Mouse (Mus musculus) forebrain, postnatal 0 days (tissue): ENCODE results near the gene Fa2h. TPM values are rescaled to one million over a fixed set of nuclear protein-coding genes. Genes with fewer than 3 reads are reported as not detected.

Experiments
- ATAC-seq: fragments of 200-750 bp; cut with Nextera tagmentation; 2 replicates; pipeline ENCODE4 v1.8.0; 2017; ENCODE audit warnings: mild to moderate bottlenecking, moderate library complexity
- DNase-seq: peaks from one replicate; pipeline ENCODE4 v3.0.0-alpha.2; 2015
- H3K27ac ChIP-seq: fragments of 300-500 bp; sonication (generic); 2 replicates; pipeline ENCODE4 v1.5.1; 2014; ENCODE audit warnings: low read depth, mild to moderate bottlenecking, antibody characterized with exemption, low read length, moderate library complexity, mixed read lengths
- H3K27me3 ChIP-seq: fragments of 300-500 bp; sonication (generic); 2 replicates; pipeline ENCODE4 v1.6.1; 2014; ENCODE audit warnings: mild to moderate bottlenecking, low read length, mixed read lengths; ENCODE audit not compliant: insufficient read depth
- H3K36me3 ChIP-seq: fragments of 300-500 bp; sonication (generic); 2 replicates; pipeline ENCODE4 v1.6.1; 2014; ENCODE audit warnings: mild to moderate bottlenecking, moderate library complexity; ENCODE audit not compliant: insufficient read depth
- H3K4me1 ChIP-seq: fragments of 300-500 bp; sonication (generic); 2 replicates; pipeline ENCODE4 v1.6.1; 2014; ENCODE audit warnings: antibody characterized with exemption; ENCODE audit not compliant: insufficient read depth
- H3K4me2 ChIP-seq: fragments of 300-500 bp; sonication (generic); 2 replicates; pipeline ENCODE4 v1.6.1; 2014; ENCODE audit warnings: low read depth, mild to moderate bottlenecking, moderate library complexity
- H3K4me3 ChIP-seq: fragments of 300-500 bp; sonication (generic); 2 replicates; pipeline ENCODE4 v1.5.1; 2014; ENCODE audit warnings: low read depth, low read length, mixed read lengths
- H3K9ac ChIP-seq: fragments of 300-500 bp; sonication (generic); 2 replicates; pipeline ENCODE4 v1.6.1; 2014; ENCODE audit warnings: mild to moderate bottlenecking
- H3K9me3 ChIP-seq: fragments of 300-500 bp; sonication (generic); 2 replicates; pipeline ENCODE4 v1.6.1; 2016; ENCODE audit warnings: low read length
- CTCF ChIP-seq: sonication (generic); IDR thresholded peaks from 2 replicates; pipeline ENCODE4 v1.5.1; 2016; ENCODE audit warnings: antibody characterized with exemption, control low read depth, low read depth
- WGBS: fragments of 180-500 bp; shearing (Covaris S2); extraction: QIAGEN DNeasy Blood & Tissue Kit; methylation state at CpG from one replicate; pipeline ENCODE4 v1.1.7; 2014; 5-methylcytosine and 5-hydroxymethylcytosine counted together
- polyA plus RNA-seq: library from polyadenylated mRNA; unstranded; fragments of >200 nt; fragmentation: Nextera tagmentation; extraction: Ambion mirVana; gene quantifications from 2 replicates; pipeline ENCODE4 v1.2.1, GENCODE M21; 2015
- total RNA-seq: library from RNA; depleted of rRNA; stranded (reverse); fragments of >200 nt; gene quantifications from 2 replicates; pipeline ENCODE4 v1.2.3, GENCODE M21; 2014

The Fa2h gene
- total and polyA plus RNA-seq, 2 experiments from 2014 or later: 0.29 to 0.33 TPM

GRCm38 (mm10) chr8:111384628-111385027 lies 9.0 kb downstream of the Fa2h start:
- no peaks in the 10 kb centered on the region for H3K4me1 ChIP-seq
- WGBS: 47% methylated on average over 2 of the region's 2 CpGs
- no peak overlapping the region for H3K9ac ChIP-seq
- H3K4me3 ChIP-seq: no peak overlapping the region
- ATAC-seq (no peak), DNase-seq (no peak)
- no peaks in the 10 kb centered on the region for H3K36me3 ChIP-seq
- no peak for TF ChIP-seq CTCF
- no peaks in the 10 kb centered on the region for H3K27me3 ChIP-seq
- no peak overlapping the region for H3K27ac ChIP-seq
- H3K4me2 ChIP-seq: no peak overlapping the region
- no peaks in the 10 kb centered on the region for H3K9me3 ChIP-seq

GRCm38 (mm10) chr8:111375192-111375591 lies 18.4 kb downstream of the Fa2h start:
- DNase-seq: no peak
- no peak overlapping the region for H3K9ac ChIP-seq
- H3K27ac ChIP-seq: no peak overlapping the region

GRCm38 (mm10) chr8:111369711-111370110 lies 23.9 kb downstream of the Fa2h start:
- H3K27ac ChIP-seq: no peak overlapping the region
- no peak for ATAC-seq
- H3K4me3 ChIP-seq: no peak overlapping the region
- no peaks in the 10 kb centered on the region for H3K27me3 ChIP-seq
- no peak for TF ChIP-seq CTCF
- no peaks in the 10 kb centered on the region for H3K36me3 ChIP-seq
- 88% methylated on average over 9 of the region's 9 CpGs for WGBS
- no peak overlapping the region for H3K9ac ChIP-seq
- H3K4me2 ChIP-seq: no peak overlapping the region
- no peaks in the 10 kb centered on the region for H3K9me3 ChIP-seq
- DNase-seq: no peak
- no peaks in the 10 kb centered on the region for H3K4me1 ChIP-seq

More at GRCm38 (mm10) chr8:111375192-111375591, 18.4 kb downstream of the Fa2h start:
- WGBS: 54% methylated on average over 6 of the region's 6 CpGs
- no peak for ATAC-seq
- Histone ChIP-seq H3K9me3 (no peaks in the 10 kb centered on the region), H3K4me2 (no peak overlapping the region), H3K4me1 (no peaks in the 10 kb centered on the region), H3K36me3 (no peaks in the 10 kb centered on the region), H3K4me3 (no peak overlapping the region), H3K27me3 (no peaks in the 10 kb centered on the region)
- TF ChIP-seq CTCF: no peak

GRCm38 (mm10) chr8:111367350-111367749 lies 26.3 kb downstream of the Fa2h start:
- DNase-seq (no peak), ATAC-seq (no peak)
- Histone ChIP-seq H3K9me3 (no peaks in the 10 kb centered on the region), H3K27ac (no peak overlapping the region), H3K36me3 (no peaks in the 10 kb centered on the region), H3K4me3 (no peak overlapping the region), H3K4me1 (no peaks in the 10 kb centered on the region), H3K9ac (no peak overlapping the region), H3K4me2 (no peak overlapping the region), H3K27me3 (no peaks in the 10 kb centered on the region)
- WGBS: 83% methylated on average over 8 of the region's 8 CpGs
- no peak for TF ChIP-seq CTCF

- TF ChIP-seq CTCF: no peak
- no peak for ATAC-seq
- Histone ChIP-seq H3K4me3 (no peak overlapping the region), H3K9me3 (no peaks in the 10 kb centered on the region), H3K27me3 (no peaks in the 10 kb centered on the region), H3K36me3 (no peaks in the 10 kb centered on the region), H3K4me2 (no peak overlapping the region), H3K27ac (no peak overlapping the region), H3K4me1 (no peaks in the 10 kb centered on the region), H3K9ac (no peak overlapping the region)
- DNase-seq: no peak
- 41% methylated on average over 14 of the region's 14 CpGs for WGBS
These were observed 26.9 kb downstream of the Fa2h start for GRCm38 (mm10) chr8:111366610-111367234.

GRCm38 (mm10) chr8:111363489-111363888 lies 30.1 kb downstream of the Fa2h start:
- 82% methylated on average over 8 of the region's 8 CpGs for WGBS
- no peaks in the 10 kb centered on the region for H3K36me3 ChIP-seq
- no peaks in the 10 kb centered on the region for H3K9me3 ChIP-seq
- TF ChIP-seq CTCF: no peak
- no peak overlapping the region for H3K4me2 ChIP-seq
- no peak overlapping the region for H3K4me3 ChIP-seq
- ATAC-seq (no peak), DNase-seq (no peak)
- H3K27me3 ChIP-seq: no peaks in the 10 kb centered on the region
- no peak overlapping the region for H3K9ac ChIP-seq
- no peaks in the 10 kb centered on the region for H3K4me1 ChIP-seq
- no peak overlapping the region for H3K27ac ChIP-seq

GRCm38 (mm10) chr8:111360579-111361209 lies 32.9 kb downstream of the Fa2h start:
- Histone ChIP-seq H3K27ac (no peak overlapping the region), H3K4me3 (no peak overlapping the region), H3K9me3 (no peaks in the 10 kb centered on the region), H3K9ac (no peak overlapping the region), H3K4me1 (no peaks in the 10 kb centered on the region), H3K36me3 (no peaks in the 10 kb centered on the region), H3K4me2 (no peak overlapping the region), H3K27me3 (no peaks in the 10 kb centered on the region)
- WGBS: 63% methylated on average over 7 of the region's 7 CpGs
- DNase-seq (no peak), ATAC-seq (no peak)
- TF ChIP-seq CTCF: no peak
